Mouse (Mus musculus): ENCODE measurements around the gene Emilin2. TPM values are rescaled to one million over a fixed set of nuclear protein-coding genes. Genes with fewer than 3 reads are reported as not detected.

The Emilin2 gene
- total and polyA plus RNA-seq, 3 experiments, result 0.34 to 0.38 TPM; not detected in 1

DNA sequence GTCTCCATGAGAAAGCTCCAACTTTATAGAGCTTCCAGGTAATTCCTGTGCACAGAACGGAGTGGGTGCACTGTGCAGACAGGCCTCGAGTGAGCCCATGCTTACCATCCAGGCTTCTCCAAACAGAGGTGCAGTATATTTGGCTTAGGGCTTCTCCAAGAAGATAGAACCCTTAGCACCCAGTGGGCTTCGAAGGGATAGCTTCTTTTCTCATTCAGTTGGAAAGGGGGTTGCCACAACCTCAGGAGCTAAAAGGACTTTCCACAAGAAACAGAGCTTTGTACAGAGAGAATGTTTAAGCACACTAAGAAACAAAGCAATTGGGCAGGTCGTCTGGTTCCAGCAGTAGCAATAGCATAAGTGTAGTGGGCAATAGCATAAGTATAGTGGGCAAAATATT is 2.5 kb upstream of the Emilin2 start:
- TF ChIP-seq NELFE (IDR thresholded peaks at IDR 0.05; ENCODE audit: low read depth, low read length), result no peak
- no peak for TF ChIP-seq CHD2 (IDR thresholded peaks at IDR 0.05; ENCODE audit: low read length)
- TF ChIP-seq POLR2AphosphoS2 (IDR thresholded peaks at IDR 0.05; ENCODE audit: low read depth, low read length), result no peak
- TF ChIP-seq UBTF (IDR thresholded peaks at IDR 0.05; ENCODE audit: low read depth, low read length), result no peak
- no peak for TF ChIP-seq MYC (IDR thresholded peaks at IDR 0.05; ENCODE audit: low read depth, low read length)
- no peak for TF ChIP-seq GABPA (IDR thresholded peaks at IDR 0.05; ENCODE audit: insufficient replicate concordance, low read depth, low read length)
- TF ChIP-seq MXI1 (IDR thresholded peaks at IDR 0.05; ENCODE audit: low read depth, low read length), result no peak
- no peak for TF ChIP-seq PAX5 (IDR thresholded peaks at IDR 0.05; ENCODE audit: low read length)
- no peak for TF ChIP-seq EP300 (IDR thresholded peaks at IDR 0.05; ENCODE audit: low read length)
- TF ChIP-seq RAD21 (IDR thresholded peaks at IDR 0.05; ENCODE audit: low read depth, low read length), result no peak
- in situ Hi-C loops (cut with MboI; ENCODE audit: low pct_ligation_motif_present, low pct_unique_long_range_greater_than_20kb, low sequenced_read_pairs) (no loop called here), dilution Hi-C loops (cut with MboI; ENCODE audit: extremely low pct_ligation_motif_present, extremely low pct_unique_long_range_greater_than_20kb, low sequenced_read_pairs) (no loop called here)
- Histone ChIP-seq H3K9ac (ENCODE audit: insufficient read depth, low read depth) (no peak overlapping the region), H3K79me2 (replicated peaks; ENCODE audit: control insufficient read depth, extremely low read depth, insufficient read depth, poor library complexity, severe bottlenecking) (no peaks in the 10 kb centered on the region), H3K4me1 (ENCODE audit: control insufficient read depth in 1 of 2, insufficient read depth in 2 of 2) (peaks cover 0 to 4% of the 10 kb centered on the region in 2 experiments; a peak in 2 of 4 replicates), H3K4me2 (ENCODE audit: insufficient read depth, low read depth, poor library complexity, severe bottlenecking) (no peak overlapping the region), H3K27me3 (replicated peaks) (no peaks in the 10 kb centered on the region), H3K9me3 (replicated peaks; ENCODE audit: low read length) (no peaks in the 10 kb centered on the region), H3K36me3 (replicated peaks in 1 of 2; ENCODE audit: control insufficient read depth in 1 of 2, insufficient read depth in 1 of 2, low read length in 1 of 2) (no peaks in the 10 kb centered on the region), H3K27ac (ENCODE audit: insufficient read depth, low read depth) (no peak overlapping the region), H3K4me3 (replicated peaks in 1 of 3; ENCODE audit: low read depth in 2 of 3, low read length in 2 of 3, poor library complexity in 1 of 3) (no peak overlapping the region)
- DNase-seq (ENCODE audit: extremely low read depth), result no peak

- Histone ChIP-seq H3K4me1 (ENCODE audit: control insufficient read depth in 1 of 2, insufficient read depth in 2 of 2) (peaks cover 0 to 4% of the 10 kb centered on the region in 2 experiments; a peak in 2 of 4 replicates), H3K36me3 (replicated peaks in 1 of 2; ENCODE audit: control insufficient read depth in 1 of 2, insufficient read depth in 1 of 2, low read length in 1 of 2) (no peaks in the 10 kb centered on the region), H3K4me2 (ENCODE audit: insufficient read depth, low read depth, poor library complexity, severe bottlenecking) (no peak overlapping the region), H3K4me3 (replicated peaks in 1 of 3; ENCODE audit: low read depth in 2 of 3, low read length in 2 of 3, poor library complexity in 1 of 3) (no peak overlapping the region), H3K9me3 (replicated peaks; ENCODE audit: low read length) (no peaks in the 10 kb centered on the region), H3K27me3 (replicated peaks) (no peaks in the 10 kb centered on the region), H3K79me2 (replicated peaks; ENCODE audit: control insufficient read depth, extremely low read depth, insufficient read depth, poor library complexity, severe bottlenecking) (no peaks in the 10 kb centered on the region), H3K9ac (ENCODE audit: insufficient read depth, low read depth) (no peak overlapping the region), H3K27ac (ENCODE audit: insufficient read depth, low read depth) (no peak overlapping the region)
- DNase-seq (ENCODE audit: extremely low read depth), result no peak
- dilution Hi-C loops (cut with MboI; ENCODE audit: extremely low pct_ligation_motif_present, extremely low pct_unique_long_range_greater_than_20kb, low sequenced_read_pairs) (no loop called here), in situ Hi-C loops (cut with MboI; ENCODE audit: low pct_ligation_motif_present, low pct_unique_long_range_greater_than_20kb, low sequenced_read_pairs) (no loop called here)
- no peak for TF ChIP-seq SIN3A (IDR thresholded peaks at IDR 0.05; ENCODE audit: low read length)
- no peak for TF ChIP-seq MXI1 (IDR thresholded peaks at IDR 0.05; ENCODE audit: low read depth, low read length)
- no peak for TF ChIP-seq EP300 (IDR thresholded peaks at IDR 0.05; ENCODE audit: low read length)
Measured at GRCm38 (mm10) chr17:71310486-71311339, 1.1 kb downstream of the Emilin2 start.

Measured in CH12.LX (cell line).